Mouse (Mus musculus): ENCODE measurements around the gene Cnih4. TPM values are rescaled to one million over a fixed set of nuclear protein-coding genes. Genes with fewer than 3 reads are reported as not detected.
A peak's percentile ranks its signal among the peaks of the same experiment; 100 is the strongest.

Cnih4 gene
- polyA plus RNA-seq, 1 experiment from 2014 or later: 105 TPM

DNA sequence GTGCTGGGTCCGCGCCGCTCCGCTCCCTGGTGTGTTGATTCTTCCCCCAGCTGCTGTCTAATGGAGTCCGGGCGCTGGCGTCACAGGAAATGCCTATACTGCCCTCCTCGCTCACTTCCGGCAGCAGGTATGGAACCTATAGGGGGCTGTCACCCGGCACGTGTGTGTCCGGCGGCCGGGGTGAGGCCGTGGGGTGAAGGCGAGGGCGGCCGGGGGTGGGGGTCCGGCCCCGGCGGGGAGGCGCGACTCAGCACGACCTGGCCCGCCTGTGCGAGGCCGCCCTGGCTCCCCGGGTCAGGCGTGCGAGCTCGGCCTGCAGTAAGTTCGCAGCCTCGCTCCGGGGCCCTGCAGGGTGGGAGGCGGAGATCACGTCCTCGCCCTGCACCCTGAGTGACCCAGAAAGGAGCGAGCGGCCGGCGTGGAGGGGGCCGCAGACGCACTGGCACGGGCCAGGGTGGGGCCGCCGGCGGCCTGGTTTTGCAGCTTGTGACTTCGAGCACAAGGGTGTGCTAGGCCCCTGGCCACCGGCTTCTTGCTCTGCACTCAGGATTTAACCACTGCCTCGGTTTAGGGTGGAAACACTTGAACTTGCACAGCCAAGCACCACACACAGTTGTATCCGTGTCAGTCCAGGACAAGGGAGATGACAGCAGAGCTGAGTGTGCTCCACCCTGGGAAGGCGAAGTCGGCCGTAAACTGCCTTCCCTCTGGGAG is 67.6 kb downstream of the Cnih4 start, which contains the start of gene Wdr26:
Gene Wdr26, minus strand, starts transcription at position 82 of the 714 bp plus-strand sequence.
- Histone ChIP-seq H3K4me3 (peak within 1 kb of the TSS; percentile 99), H3K4me1 (peaks cover 23% of the 10 kb centered on the region), H3K27me3 (no peaks in the 10 kb centered on the region), H3K27ac (peak within 1 kb of the TSS; percentile 94), H3K4me2 (peak within 1 kb of the TSS; percentile 78), H3K9ac (peak within 1 kb of the TSS; percentile 98), H3K9me3 (no peaks in the 10 kb centered on the region), H3K36me3 (no peaks in the 10 kb centered on the region)
- ATAC-seq (ENCODE audit: insufficient number of reproducible peaks, low FRiP score, low TSS enrichment, low read depth): peak; percentile 90
- WGBS: under 1% methylated on average over 50 of the region's 54 CpGs

DNA sequence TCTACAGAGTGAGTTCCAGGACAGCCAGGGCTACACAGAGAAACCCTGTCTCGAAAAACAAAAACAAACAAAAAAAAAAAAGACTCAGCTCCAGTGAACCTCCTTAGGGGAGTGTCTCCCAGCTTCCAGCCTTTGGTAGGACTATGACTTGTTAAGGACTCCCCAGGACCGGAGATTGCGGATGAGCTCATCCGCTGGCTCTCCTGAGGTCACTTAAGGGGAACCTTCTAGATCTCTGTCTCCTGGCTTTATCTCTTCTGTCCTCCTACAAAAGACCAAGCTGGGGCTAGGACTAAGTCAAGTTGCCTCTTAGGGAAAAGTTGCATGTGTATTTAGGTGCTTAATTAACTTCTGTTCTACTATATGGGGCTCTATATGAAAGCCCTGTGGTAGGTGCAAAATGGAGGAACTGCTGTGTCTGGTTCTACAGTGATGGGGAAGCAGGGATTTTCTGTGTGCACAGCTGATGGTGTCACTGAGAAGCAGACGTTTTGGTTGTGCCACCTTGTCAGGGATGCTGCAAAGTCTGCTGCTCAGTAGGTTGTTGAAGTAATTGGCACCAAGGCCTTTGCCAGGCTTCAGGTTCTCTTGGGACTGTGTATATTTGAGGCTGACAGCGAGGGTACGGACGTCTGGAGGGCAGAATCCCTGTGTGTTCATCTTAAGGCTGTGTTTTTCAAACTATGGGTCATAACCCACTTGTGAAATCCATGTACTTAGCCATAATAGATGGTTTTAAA is 70.0 kb downstream of the Cnih4 start:
- WGBS: 86% methylated on average over 8 of the region's 8 CpGs

DNA sequence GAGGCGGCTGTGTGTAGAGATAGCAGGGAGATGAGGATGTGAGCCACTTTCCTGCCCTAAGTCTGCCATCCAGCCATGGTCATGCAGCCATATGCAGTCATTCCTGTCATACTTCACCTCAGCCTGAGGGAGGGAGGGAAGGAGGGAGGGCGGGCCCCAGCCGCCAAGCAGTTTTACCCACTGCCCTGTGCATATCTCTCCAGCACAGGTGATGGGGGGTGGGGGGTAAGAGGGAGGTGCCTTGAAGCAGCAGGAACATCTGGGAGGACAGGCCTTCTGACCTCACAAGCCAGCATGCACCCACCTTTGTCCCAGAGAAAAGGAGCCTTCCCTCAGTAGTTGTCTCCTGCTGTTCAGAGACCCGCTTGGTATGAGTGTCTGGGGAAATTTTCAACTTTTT is 71.8 kb downstream of the Cnih4 start:
- H3K9me3 ChIP-seq: no peaks in the 10 kb centered on the region
- 62% methylated on average over 4 of the region's 4 CpGs for WGBS
- H3K4me3 ChIP-seq: no peak overlapping the region
- no peak overlapping the region for H3K4me2 ChIP-seq
- no peak for ATAC-seq (ENCODE audit: insufficient number of reproducible peaks, low FRiP score, low TSS enrichment, low read depth)
- H3K27ac ChIP-seq: no peak overlapping the region
- no peak overlapping the region for H3K9ac ChIP-seq
- H3K27me3 ChIP-seq: no peaks in the 10 kb centered on the region
- no peaks in the 10 kb centered on the region for H3K36me3 ChIP-seq
- H3K4me1 ChIP-seq: peaks cover 9% of the 10 kb centered on the region

More for the DNA sequence above, 70.0 kb downstream of the Cnih4 start:
- no peak overlapping the region for H3K9ac ChIP-seq
- peaks cover 20% of the 10 kb centered on the region for H3K4me1 ChIP-seq
- no peak for ATAC-seq (ENCODE audit: insufficient number of reproducible peaks, low FRiP score, low TSS enrichment, low read depth)
- no peaks in the 10 kb centered on the region for H3K36me3 ChIP-seq
- H3K27me3 ChIP-seq: no peaks in the 10 kb centered on the region
- H3K9me3 ChIP-seq: no peaks in the 10 kb centered on the region
- no peak overlapping the region for H3K27ac ChIP-seq
- no peak overlapping the region for H3K4me2 ChIP-seq
- no peak overlapping the region for H3K4me3 ChIP-seq

Other genes starting within 250 kb of the Cnih4 start
- gene Pycr2, start 240.4 kb upstream of the Cnih4 start, polyA plus RNA-seq (2015; fragmentation: Nextera tagmentation; extraction: Ambion mirVana): 93.9 and 102 TPM in 2 replicates
- 3.8 and 4.0 TPM in 2 replicates for gene Lefty1, start 209.7 kb upstream of the Cnih4 start, polyA plus RNA-seq (2015; fragmentation: Nextera tagmentation; extraction: Ambion mirVana)
- gene Tmem63a, start 202.3 kb upstream of the Cnih4 start, polyA plus RNA-seq (2015; fragmentation: Nextera tagmentation; extraction: Ambion mirVana): 26.9 and 28.2 TPM in 2 replicates
- 12.4 and 20.3 TPM in 2 replicates for gene Ephx1, start 123.8 kb upstream of the Cnih4 start, polyA plus RNA-seq (2015; fragmentation: Nextera tagmentation; extraction: Ambion mirVana)
- not detected in 2 replicates for gene 9130409I23Rik, start 93.5 kb upstream of the Cnih4 start, polyA plus RNA-seq (2015; fragmentation: Nextera tagmentation; extraction: Ambion mirVana)
- gene Nvl, start 489 bp upstream of the Cnih4 start, polyA plus RNA-seq (2015; fragmentation: Nextera tagmentation; extraction: Ambion mirVana): 31.9 and 36.2 TPM in 2 replicates
- gene Wdr26, start 67.3 kb downstream of the Cnih4 start, polyA plus RNA-seq (2015; fragmentation: Nextera tagmentation; extraction: Ambion mirVana): 28.3 and 32.6 TPM in 2 replicates
- 0.15 and 0.63 TPM in 2 replicates for gene Cnih3, start 207.9 kb downstream of the Cnih4 start, polyA plus RNA-seq (2015; fragmentation: Nextera tagmentation; extraction: Ambion mirVana)